Mouse (Mus musculus) layer of hippocampus, adult 2 months (tissue): ENCODE data around the gene Gipr. TPM values are rescaled to one million over a fixed set of nuclear protein-coding genes. Genes with fewer than 3 reads are reported as not detected.

ENCODE experiments used
- DNase-seq, 2 experiments: peaks; one replicate each; pipeline ENCODE4 v3.0.0; 2022; ENCODE audit warnings: low spot score in 2 of 2
- H3K27ac ChIP-seq: fragments of 200-600 bp; 2 replicates; pipeline ENCODE4 v1.8.1; 2022
- H3K4me3 ChIP-seq: fragments of 200-600 bp; 2 replicates; pipeline ENCODE4 v1.8.1; 2022; ENCODE audit warnings: mild to moderate bottlenecking
- CTCF ChIP-seq: fragments of 200-600 bp; conservative IDR thresholded peaks from 2 replicates; pipeline ENCODE4 v1.8.1; 2022; ENCODE audit warnings: antibody characterized with exemption, mild to moderate bottlenecking, moderate library complexity
- total RNA-seq, 2 experiments: library from RNA; stranded (reverse); gene quantifications; 2 replicates each; pipeline ENCODE4 v1.2.3; 2021

Gene Gipr
- total RNA-seq, 2 experiments from 2014 or later, result 0.87 to 1.2 TPM

DNA sequence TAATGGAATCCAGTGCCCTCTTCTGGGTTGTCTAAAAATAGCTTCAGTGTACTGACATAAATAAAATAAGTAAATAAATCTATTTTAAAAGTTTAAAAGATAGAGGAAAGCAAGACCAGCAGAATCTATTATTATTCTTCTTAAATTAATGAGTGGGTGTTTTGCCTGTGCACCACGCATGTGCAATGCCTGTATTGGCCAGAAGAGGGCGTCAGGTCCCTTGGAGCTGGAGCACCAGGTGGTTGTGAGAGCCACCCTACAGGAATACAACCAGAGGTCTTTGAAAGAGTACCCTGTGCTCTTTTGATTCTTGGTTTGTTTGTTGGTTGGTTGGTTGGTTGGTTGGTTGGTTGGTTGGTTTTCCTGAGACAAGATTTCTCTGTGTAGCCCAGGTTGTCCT lies 32.1 kb upstream of the Gipr start:
- peak; percentile 76 for TF ChIP-seq CTCF
- H3K4me3 ChIP-seq, result no peak overlapping the region
- DNase-seq, result no peak

DNA sequence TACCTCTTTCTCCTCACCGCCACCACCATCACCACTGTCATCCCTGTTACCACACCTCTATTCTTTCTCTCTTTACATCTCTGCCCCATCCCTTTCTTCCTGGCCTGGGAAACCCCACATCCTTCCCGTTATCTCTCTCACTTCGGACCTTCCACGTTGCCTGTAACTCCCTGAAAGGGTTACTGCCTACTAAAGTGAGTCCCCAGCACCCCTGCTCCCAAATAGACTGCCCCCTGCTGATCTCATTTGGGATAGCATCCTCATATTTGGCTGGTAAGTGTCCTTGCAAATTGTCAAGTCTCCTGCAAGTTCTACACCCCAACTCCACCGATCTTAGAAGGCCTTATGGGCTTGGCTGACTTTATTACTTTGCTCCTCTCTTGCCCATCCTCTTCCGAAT lies 30.7 kb upstream of the Gipr start:
- Histone ChIP-seq H3K4me3 (no peak overlapping the region), H3K27ac (no peak overlapping the region)
- DNase-seq, result peak in 1 of 2 experiments; percentile 58
- TF ChIP-seq CTCF, result peak; percentile 83

More for the DNA sequence above, 32.1 kb upstream of the Gipr start:
- no peak overlapping the region for H3K27ac ChIP-seq

DNA sequence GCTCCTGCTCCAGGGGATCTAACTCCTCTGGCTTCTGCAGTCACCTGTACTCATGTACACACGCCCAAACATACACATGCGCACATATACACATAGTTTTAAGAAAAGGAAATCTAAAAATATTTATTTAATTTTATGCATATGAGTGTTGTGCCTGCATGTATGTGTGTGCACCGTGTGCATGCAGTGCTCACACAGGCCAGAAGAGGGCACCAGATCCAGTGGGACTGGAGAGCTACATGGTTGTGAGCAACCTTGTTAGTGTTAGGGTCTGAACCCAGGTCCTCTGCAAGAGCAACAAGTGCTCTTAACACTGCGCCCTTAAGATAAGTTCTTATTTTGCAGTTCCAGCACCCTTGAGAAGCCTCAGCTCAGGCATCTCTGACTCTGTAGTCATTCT lies 28.7 kb upstream of the Gipr start:
- no peak overlapping the region for H3K27ac ChIP-seq
- H3K4me3 ChIP-seq, result no peak overlapping the region
- DNase-seq, result no peak
- peak; percentile 67 for TF ChIP-seq CTCF

DNA sequence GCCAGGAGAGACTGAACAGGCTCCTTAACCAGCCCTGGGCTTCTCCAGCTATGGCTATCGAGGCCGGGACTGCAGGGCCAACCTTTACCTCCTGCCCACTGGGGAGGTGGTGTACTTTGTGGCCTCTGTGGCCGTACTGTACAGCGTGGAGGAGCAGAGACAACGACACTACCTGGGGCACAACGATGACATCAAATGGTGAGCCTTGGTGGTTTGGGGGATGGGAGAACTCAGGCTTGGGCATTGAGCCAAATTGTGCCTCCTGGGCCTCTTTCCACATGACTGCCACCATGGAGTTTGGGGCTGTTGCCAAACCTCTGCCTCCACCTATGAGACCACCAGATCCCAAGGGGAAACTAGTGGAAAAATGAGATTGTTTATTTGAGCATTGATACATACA lies 18.8 kb upstream of the Gipr start:
- TF ChIP-seq CTCF, result no peak
- Histone ChIP-seq H3K27ac (peak overlapping the region; percentile 49), H3K4me3 (no peak overlapping the region)
- DNase-seq, result no peak

DNA sequence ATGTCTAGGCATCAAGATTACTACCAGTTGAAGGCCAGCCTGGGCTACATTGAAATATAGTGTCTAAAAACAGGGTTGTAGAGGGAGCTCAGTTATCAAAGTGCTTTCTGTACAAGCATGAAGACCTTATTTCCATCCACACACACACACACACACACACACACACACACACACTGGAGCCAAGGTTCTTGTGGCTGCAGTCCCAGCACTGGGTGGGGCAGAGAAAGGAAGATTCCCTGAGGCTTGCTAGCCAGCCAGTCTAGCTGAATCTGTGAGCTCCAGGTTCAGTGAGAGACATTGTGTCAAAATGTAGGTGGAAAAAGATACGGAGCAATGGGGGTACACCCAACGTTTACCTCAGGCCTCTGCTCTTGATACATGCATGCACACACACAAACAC lies 18.3 kb upstream of the Gipr start:
- no peak for DNase-seq
- peak overlapping the region; percentile 49 for H3K27ac ChIP-seq
- TF ChIP-seq CTCF, result no peak
- H3K4me3 ChIP-seq, result no peak overlapping the region

DNA sequence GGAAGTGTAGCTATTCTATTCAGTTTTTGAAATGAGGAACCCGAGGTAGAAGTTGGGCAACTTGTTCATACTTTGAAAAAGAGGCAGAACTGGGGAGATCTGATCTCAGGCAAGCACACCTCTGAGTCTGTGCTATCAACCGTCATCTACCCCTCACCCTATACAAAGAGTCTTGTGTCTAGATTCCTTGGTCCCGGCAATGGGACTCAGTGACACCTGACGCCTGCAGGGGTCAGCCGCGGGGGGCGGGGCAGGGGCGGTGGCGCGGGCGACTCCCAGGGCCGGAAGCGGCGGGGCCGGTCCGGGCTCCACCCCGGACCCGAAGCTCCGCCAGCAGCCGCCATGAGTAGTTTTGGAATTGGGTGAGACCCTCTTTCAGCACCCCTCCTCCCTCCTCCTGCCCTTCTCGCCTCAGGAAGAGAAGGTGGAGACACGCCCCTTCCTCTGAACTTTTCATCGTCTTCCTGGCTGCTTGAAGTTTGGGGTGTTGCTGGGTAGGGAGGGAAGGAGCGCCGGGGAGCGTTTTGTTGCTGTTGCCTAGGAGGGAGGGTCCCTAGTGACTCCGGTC lies 15.0 kb upstream of the Gipr start:
- H3K27ac ChIP-seq, result peak overlapping the region; percentile 39; the same call in 1 of the 2 replicates
- H3K4me3 ChIP-seq, result peak overlapping the region; percentile 46
- no peak; the same call in 1 of the 2 replicates for TF ChIP-seq CTCF
- DNase-seq, result no peak

DNA sequence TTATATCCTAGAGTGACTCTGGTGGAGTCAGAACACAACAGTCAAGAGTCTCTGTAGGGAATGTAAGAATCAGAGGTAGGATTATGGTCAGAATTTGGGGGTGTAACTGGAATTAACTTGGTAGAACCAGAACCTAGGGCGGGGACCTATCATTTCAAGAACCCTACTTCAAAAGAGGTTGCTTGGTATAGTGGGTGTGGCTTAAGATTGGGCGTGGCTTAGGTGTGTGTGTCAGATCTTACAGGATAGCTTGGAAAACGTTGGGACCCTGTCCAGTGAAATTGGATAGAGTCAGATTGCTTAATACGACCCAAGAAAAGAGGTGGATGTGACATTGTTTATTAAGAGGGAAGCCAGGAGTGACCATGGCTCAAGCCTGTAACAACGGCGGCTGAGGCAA lies 14.0 kb upstream of the Gipr start:
- H3K4me3 ChIP-seq, result no peak overlapping the region; the same call in 1 of the 2 replicates
- H3K27ac ChIP-seq, result peak overlapping the region; percentile 40; the same call in 1 of the 2 replicates
- no peak for DNase-seq
- no peak for TF ChIP-seq CTCF

DNA sequence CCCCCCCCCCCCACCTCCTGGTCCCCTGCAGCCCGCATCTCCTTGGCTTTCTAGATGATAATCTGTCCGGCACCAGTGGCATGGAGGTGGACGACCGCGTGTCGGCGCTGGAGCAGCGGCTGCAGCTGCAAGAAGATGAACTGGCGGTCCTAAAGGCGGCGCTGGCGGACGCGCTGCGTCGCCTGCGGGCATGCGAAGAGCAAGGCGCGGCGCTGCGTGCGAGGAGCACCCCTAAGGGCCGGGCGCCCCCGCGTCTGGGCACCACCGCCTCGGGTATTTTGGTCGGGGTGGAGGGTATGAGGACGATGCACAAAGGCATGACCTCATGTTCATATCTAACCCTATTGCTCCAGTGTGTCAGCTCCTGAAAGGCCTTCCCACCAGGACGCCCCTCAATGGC lies 13.2 kb upstream of the Gipr start:
- peak; percentile 71 for TF ChIP-seq CTCF
- Histone ChIP-seq H3K4me3 (peak overlapping the region; percentile 79), H3K27ac (peak overlapping the region; percentile 40; the same call in 1 of the 2 replicates)
- peak in 1 of 2 experiments; percentile 60 for DNase-seq

DNA sequence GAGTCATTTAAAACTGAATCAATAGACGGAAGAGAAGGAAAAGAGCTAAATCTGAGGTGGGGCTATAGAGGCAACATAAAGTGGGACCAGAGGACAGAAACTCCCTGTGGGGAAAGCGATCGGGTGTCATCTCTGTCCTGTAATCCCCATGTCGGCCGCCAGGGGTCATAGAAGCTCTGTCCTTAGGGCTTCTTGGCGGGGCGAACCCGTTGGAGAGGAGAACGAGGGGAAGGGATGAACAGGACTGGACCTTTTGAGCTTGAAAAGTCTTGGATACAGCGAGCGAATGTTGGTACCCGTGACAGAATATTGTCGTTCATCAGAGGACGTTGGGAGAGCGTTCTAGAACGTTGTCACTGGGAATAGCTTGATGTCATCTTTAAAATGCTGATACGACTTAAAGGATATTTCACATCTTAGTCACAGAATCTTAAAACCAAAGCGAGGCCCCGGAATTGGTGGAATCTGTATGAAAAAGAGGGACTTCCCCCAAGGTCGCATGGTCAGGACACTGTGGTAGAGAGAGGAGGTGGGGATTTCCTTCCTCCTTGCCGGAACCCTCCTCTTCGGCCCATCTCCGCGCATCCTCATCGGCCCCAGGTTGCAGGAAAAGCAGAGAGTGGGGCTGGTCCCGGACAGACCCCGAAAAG lies 12.6 kb upstream of the Gipr start:
- TF ChIP-seq CTCF, result peak; percentile 96
- peak; percentile 79 to 89 for DNase-seq
- Histone ChIP-seq H3K27ac (peak overlapping the region; percentile 97), H3K4me3 (peak overlapping the region; percentile 79)

DNA sequence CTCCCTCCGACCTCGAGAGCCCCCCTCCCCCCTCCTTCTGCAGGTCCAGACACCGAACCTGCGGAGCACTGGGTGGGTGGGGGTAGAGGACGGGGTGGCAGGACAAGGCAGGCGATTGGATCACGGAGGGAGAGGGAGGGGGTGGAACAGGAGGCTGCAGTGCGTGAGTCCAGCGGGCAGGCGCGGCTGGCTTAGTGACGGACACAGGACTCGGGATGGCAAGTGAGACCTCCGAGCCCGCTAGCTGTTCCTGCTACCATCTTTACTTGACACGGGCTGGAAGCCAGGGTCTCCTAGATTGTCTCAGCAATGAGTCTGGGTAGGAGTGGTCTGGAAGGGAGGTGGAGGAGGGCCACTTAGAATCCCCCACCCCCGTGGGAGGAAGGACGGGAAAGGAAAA lies 12.1 kb upstream of the Gipr start:
- no peak for TF ChIP-seq CTCF
- H3K27ac ChIP-seq, result peak overlapping the region; percentile 97
- no peak for DNase-seq
- peak overlapping the region; percentile 79 for H3K4me3 ChIP-seq

DNA sequence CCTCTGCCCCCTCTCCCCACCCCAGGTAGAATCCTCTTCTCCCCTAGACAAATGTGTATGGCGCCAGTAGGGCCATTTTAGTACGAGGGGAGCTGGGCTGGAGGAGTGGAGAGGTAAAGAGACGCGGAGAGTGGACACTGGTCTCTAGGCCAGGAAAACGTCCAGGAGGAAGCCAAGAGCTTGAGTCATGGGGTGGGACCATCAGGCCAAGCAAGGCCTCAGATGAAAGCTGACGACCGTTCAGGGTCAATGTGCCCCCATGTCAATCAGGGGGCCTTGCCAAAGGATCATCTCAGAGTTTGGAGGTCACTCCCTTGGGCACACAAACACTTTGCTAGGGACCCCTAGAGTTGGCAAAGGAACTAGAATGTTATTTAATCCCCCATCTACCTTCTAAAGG lies 11.3 kb upstream of the Gipr start:
- no peak for DNase-seq
- TF ChIP-seq CTCF, result no peak
- Histone ChIP-seq H3K4me3 (peak overlapping the region; percentile 79), H3K27ac (peak overlapping the region; percentile 97)

DNA sequence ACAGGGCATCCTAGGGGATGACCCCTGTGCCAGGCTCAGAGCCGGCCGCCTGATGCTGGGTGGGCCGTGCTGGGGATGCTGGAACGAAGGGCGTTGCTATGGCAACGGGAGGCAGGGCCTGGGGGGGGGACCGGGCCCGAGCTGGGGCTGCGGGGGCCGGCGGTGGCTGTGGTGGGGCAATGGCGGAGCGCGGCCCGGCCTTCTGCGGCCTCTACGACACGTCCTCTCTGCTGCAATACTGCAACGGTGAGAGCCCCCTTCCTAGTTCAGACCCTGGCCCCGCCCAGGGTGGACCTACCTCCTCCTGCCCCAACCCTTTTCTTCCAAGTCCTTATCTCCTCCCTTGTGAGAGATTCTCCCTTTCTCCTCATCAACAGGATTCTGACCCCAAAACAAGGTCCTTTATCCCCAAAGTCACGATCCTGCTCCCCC lies 10.6 kb upstream of the Gipr start:
- Histone ChIP-seq H3K27ac (peak overlapping the region; percentile 97), H3K4me3 (peak overlapping the region; percentile 79)
- DNase-seq, result no peak
- no peak for TF ChIP-seq CTCF

DNA sequence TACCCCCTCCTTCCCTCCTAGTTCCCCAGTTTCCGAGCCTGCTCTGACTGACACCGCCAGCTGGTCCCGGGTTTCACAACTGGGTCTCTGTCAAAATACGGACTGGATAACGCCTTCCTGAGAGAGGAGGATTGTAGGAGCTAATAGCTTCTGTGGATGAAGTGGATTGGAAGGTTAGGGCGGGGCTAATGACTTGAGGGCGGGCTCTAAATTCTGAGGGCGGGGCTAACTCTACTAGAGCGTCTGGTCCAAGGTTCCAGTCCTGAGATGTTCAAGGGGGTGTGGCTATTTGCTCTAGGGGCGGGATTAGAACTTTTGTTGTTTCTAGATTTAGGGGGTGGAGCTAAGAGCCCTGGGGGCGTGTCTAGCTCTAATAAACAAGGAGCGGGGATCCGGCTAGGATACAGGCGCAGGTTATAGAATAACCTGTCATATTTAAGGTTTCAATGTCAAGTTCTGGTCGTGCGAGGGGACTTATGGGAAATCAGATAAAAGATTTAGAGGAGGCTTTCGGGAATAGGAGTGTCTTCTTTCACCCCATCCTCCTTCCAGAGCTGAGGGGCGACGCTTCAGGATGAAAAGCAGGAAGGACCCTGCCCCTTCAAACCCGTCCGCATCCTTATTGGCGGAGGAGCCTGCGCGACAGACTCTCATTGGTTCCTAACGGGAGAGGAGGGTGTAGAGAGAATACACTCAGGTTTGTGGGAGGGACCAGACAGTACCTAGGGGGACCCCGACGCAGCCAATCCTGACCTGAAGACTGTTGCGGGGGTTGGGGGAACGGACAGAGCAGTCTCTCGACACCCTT lies 10.0 kb upstream of the Gipr start, which contains the start of gene Eml2:
TSS of gene Eml2 (plus strand) at position 714 of the 808 bp plus-strand sequence.
- peak; percentile 86 to 94 for DNase-seq
- TF ChIP-seq CTCF, result no peak

More for the DNA sequence above, 10.0 kb upstream of the Gipr start, which contains the start of gene Eml2:
- H3K4me3 ChIP-seq, result peak within 1 kb of the TSS; percentile 79
- peak within 1 kb of the TSS; percentile 97 for H3K27ac ChIP-seq
